Mouse (Mus musculus) G1E (cell line): ENCODE measurements around the gene Vmn1r191. TPM values are rescaled to one million over a fixed set of nuclear protein-coding genes. Genes with fewer than 3 reads are reported as not detected.
"Not testable (repeated sequence)": the region's sequence is repeated elsewhere in the genome, so short reads cannot be mapped to it uniquely, and the experiment has no call there.

Experiments used
- ATAC-seq: 2 replicates; pipeline ENCODE4 v1.8.0; 2016; ENCODE audit warnings: mild to moderate bottlenecking; ENCODE audit not compliant: insufficient number of reproducible peaks, poor library complexity, low FRiP score, severe bottlenecking; ENCODE audit errors: extremely low read depth
- DNase-seq: peaks from one replicate; pipeline ENCODE4 v3.0.0; 2012; ENCODE audit warnings: low spot score
- H3K27me3 ChIP-seq: 2 replicates; pipeline ENCODE4 v1.6.1; 2012; ENCODE audit warnings: mild to moderate bottlenecking, low read length, inconsistent platforms; ENCODE audit not compliant: insufficient read depth
- H3K36me3 ChIP-seq: replicated peaks from 2 replicates; pipeline ENCODE3; 2012; ENCODE audit warnings: mild to moderate bottlenecking, inconsistent platforms
- H3K4me1 ChIP-seq: 2 replicates; pipeline ENCODE4 v1.6.1; 2012; ENCODE audit warnings: low read depth, low read length, inconsistent platforms, mixed read lengths; ENCODE audit not compliant: insufficient read depth
- H3K4me3 ChIP-seq: 2 replicates; pipeline ENCODE4 v1.5.1; 2012; ENCODE audit warnings: low read depth, mild to moderate bottlenecking, inconsistent platforms, low read length, moderate library complexity, mixed read lengths
- H3K9me3 ChIP-seq: replicated peaks from 2 replicates; pipeline ENCODE4 v1.6.1; 2012; ENCODE audit warnings: inconsistent platforms
- CTCF ChIP-seq: IDR thresholded peaks from 2 replicates; pipeline ENCODE4 v1.5.1; 2012; ENCODE audit warnings: low read depth, low read length, inconsistent platforms, mixed read lengths
- GATA1 ChIP-seq: IDR thresholded peaks from 2 replicates; pipeline ENCODE4 v1.6.1; 2012; ENCODE audit warnings: borderline replicate concordance, low read length, inconsistent platforms, mixed read lengths
- GATA2 ChIP-seq: IDR thresholded peaks from 2 replicates; pipeline ENCODE4 v1.6.1; 2012; ENCODE audit warnings: low read depth, low read length, inconsistent platforms, borderline replicate concordance
- POLR2AphosphoS5 ChIP-seq: IDR thresholded peaks from 2 replicates; pipeline ENCODE4 v1.6.1; 2012; ENCODE audit warnings: low read depth, low read length, inconsistent platforms; ENCODE audit not compliant: insufficient replicate concordance
- TAL1 ChIP-seq: conservative IDR thresholded peaks from 2 replicates; pipeline ENCODE4 v1.6.1; 2012; ENCODE audit warnings: low read depth, low read length, inconsistent platforms, mixed read lengths
- polyA plus RNA-seq: library from polyadenylated mRNA; stranded (reverse); fragments of >175 nt; gene quantifications from 2 replicates; pipeline ENCODE4 v1.2.3, GENCODE M21; 2012
- total RNA-seq, 2 experiments: library from RNA; stranded (forward) in 1 of 2; stranded (reverse) in 1 of 2; fragments of 200-1000 nt in 1 of 2; fragments of >200 nt in 1 of 2; fragmentation: Nextera tagmentation in 1 of 2; gene quantifications; 2 replicates each; pipeline ENCODE4 v1.2.3; 2014 to 2017

The Vmn1r191 gene
- total RNA-seq (2014; fragmentation: Nextera tagmentation) (not detected in 2 replicates), total RNA-seq (2017) (0.12 and 0.16 TPM in 2 replicates), polyA plus RNA-seq (not detected in 2 replicates)

DNA sequence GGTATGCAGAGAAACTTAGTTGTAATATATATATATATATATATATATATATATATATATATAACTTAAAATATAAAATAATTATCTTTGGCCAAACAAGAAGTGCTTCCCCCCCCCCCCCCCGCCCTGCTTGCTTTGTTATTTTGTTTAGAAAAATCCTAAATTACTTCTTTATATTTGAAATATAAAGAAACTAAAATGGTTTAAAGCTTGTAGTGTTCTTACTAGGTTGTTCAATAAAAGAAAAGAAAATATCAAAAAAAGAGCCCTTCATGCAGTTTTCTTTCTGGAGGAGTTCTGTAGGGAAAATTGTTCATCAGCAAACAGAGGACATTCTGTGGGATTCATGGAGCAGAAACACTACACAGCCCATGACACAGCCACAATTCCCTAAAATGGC lies at the start of gene Vmn1r191:
TSS of gene Vmn1r191 (minus strand) at position 101 of the 400 bp plus-strand sequence.
- no peaks in the 10 kb centered on the region for H3K4me1 ChIP-seq
- no peak within 1 kb of the TSS for H3K4me3 ChIP-seq
- no peaks in the 10 kb centered on the region for H3K36me3 ChIP-seq
- TF ChIP-seq POLR2AphosphoS5 (no peak), GATA2 (no peak), CTCF (no peak), TAL1 (no peak)
- H3K27me3 ChIP-seq, result 0 out of 2 replicates have a peak, but pooled peaks cover 5% of the 10 kb centered on the region
- H3K9me3 ChIP-seq, result no peaks in the 10 kb centered on the region
- ATAC-seq (no peak), DNase-seq (no peak)

DNA sequence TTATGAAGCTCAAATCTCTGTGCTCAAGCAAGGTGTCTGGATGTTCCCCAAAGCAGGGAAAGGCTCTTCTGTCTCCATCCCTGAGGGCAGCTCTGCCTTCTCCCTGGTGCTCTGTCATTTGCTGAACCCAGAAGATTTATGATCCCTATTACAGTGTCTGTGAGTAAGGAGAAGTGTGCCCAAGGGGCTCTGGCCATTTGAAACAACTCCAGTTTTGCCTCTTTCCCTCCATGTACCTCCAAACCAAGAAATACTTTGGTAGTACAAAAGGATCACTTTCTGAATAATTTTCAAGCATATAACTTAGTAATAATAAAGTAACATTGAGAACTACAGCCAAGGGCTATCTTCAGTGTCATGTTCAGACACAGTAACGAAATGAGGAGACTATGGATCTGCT lies 39.3 kb upstream of the Vmn1r191 start, which contains the start of gene Vmn1r193:
TSS of gene Vmn1r193 (minus strand) at position 101 of the 400 bp plus-strand sequence.
- not testable (repeated sequence) for ATAC-seq, H3K36me3 ChIP-seq, H3K4me1 ChIP-seq, H3K27me3 ChIP-seq, H3K9me3 ChIP-seq, DNase-seq, H3K4me3 ChIP-seq

DNA sequence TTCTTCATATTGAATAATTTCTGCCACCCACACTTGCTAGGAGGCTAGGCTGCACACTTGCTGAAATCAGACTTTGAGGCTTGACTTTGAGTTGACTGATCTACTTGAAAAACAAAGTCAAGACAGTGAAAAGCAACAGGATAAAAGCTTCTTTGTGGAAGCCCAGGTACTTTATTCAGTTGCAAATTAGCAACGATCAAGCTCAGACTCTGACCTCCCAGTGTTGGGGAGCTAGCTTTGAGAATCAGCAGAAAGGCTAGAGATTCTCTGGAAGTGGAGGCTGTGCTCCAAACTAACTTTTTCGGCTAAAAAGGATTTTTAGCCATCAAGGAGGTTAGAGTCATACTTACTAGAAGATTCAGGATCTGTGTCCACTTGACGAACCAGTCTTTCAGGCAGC lies 9.0 kb upstream of the Vmn1r191 start:
- not testable (repeated sequence) for H3K27me3 ChIP-seq, ATAC-seq, DNase-seq, H3K9me3 ChIP-seq, H3K4me1 ChIP-seq, H3K4me3 ChIP-seq, H3K36me3 ChIP-seq

DNA sequence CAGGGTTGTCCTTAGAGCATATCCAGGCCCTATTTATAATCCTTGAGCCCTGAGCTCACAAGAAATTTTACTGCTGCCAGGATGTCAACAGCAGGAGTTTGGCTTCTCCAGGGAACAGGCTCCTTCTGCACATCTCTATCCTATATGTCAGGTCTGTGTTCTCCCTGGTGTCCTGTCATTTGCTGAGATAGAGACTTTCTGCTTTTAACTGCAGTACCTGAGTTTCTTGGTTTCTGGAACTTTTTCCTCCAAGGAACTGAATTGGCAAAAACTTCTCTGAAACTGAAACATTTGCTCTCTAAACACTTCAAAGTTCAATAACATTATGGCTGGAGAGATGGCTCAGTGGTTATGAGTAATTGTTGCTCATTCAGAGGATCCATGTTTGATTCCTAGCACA lies 7.3 kb upstream of the Vmn1r191 start, which contains the start of gene Vmn1r192:
TSS of gene Vmn1r192 (minus strand) at position 101 of the 400 bp plus-strand sequence.
- Histone ChIP-seq H3K27me3 (no peaks in the 10 kb centered on the region), H3K4me1 (no peaks in the 10 kb centered on the region), H3K4me3 (no peak within 1 kb of the TSS), H3K36me3 (no peaks in the 10 kb centered on the region), H3K9me3 (no peaks in the 10 kb centered on the region)
- DNase-seq (no peak), ATAC-seq (no peak)
- TF ChIP-seq GATA2 (no peak), CTCF (no peak)

DNA sequence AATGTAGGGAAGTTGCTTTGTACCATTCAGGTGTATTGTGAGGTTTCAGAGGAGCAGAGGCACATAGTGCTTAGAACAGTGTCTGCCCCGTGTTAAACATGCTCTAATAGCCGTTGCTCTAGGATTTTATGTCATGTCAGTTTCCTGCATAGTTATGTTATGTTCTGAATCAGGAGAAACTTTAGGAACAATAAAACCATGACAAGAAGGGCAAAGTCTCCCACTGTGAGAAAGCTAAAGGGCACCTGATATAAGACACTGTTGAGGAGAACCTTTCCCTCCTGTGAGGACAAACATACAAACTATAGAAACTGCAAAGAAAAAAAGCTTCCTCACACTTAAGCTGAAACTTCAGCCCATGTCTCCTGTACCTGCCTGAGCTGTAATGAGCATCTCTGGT lies 6.6 kb upstream of the Vmn1r191 start:
- ATAC-seq (no peak), DNase-seq (no peak)
- Histone ChIP-seq H3K4me1 (no peaks in the 10 kb centered on the region), H3K27me3 (no peaks in the 10 kb centered on the region), H3K4me3 (no peak overlapping the region), H3K36me3 (no peaks in the 10 kb centered on the region), H3K9me3 (no peaks in the 10 kb centered on the region)
- TF ChIP-seq GATA2 (no peak), CTCF (no peak), GATA1 (no peak), TAL1 (no peak), POLR2AphosphoS5 (no peak)

DNA sequence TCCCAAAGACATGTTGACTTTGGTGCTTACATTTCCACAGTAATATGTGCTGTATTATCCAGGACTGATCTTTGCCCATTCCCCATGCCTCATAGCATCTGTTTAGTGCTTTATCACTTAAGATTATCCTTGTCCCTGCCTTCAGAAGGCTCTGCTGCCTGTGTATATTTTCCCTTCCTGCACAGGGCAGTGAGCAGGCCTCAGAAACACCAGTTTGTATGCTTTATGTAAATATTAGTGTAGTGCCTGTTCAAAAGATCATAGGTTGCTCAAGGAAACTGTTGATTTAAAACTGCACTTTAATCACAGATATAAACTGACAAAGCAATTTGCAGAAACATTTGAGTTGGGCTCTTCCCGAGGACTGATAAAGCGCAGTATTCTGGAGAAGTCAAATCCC lies 5.5 kb upstream of the Vmn1r191 start:
- Histone ChIP-seq H3K27me3 (no peaks in the 10 kb centered on the region), H3K4me3 (no peak overlapping the region), H3K4me1 (no peaks in the 10 kb centered on the region), H3K36me3 (no peaks in the 10 kb centered on the region), H3K9me3 (no peaks in the 10 kb centered on the region)
- TF ChIP-seq CTCF, result no peak
- TF ChIP-seq GATA2, result no peak
- no peak for TF ChIP-seq TAL1
- TF ChIP-seq GATA1, result no peak
- DNase-seq (no peak), ATAC-seq (no peak)

DNA sequence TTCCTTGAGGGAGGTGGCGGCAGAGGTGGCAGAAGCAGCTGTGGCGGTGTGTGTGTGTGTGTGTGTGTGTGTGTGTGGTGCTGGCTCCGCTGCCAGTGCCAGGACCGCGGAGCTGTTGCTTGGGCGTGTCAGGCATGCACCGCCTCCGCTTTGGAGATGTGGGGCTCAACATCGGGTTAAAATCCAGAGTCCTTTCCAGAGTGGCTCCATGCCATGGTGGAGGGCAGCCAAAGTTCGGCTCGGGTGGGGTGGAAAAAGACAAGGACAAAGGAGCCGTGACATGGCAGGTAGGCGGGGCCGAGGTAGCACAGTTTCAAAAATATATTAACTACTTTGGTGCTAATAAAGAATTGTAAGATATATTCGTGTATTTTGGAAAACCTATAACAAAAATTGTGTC lies 15.4 kb downstream of the Vmn1r191 start:
- Histone ChIP-seq H3K4me3 (no peak overlapping the region), H3K9me3 (no peaks in the 10 kb centered on the region), H3K27me3 (peaks cover 5% of the 10 kb centered on the region; the same call in 1 of the 2 replicates), H3K36me3 (no peaks in the 10 kb centered on the region), H3K4me1 (no peaks in the 10 kb centered on the region)
- no peak for TF ChIP-seq POLR2AphosphoS5
- no peak for TF ChIP-seq TAL1
- no peak for TF ChIP-seq GATA2
- TF ChIP-seq CTCF, result no peak
- TF ChIP-seq GATA1, result no peak
- DNase-seq, result no peak
- ATAC-seq, result no peak

DNA sequence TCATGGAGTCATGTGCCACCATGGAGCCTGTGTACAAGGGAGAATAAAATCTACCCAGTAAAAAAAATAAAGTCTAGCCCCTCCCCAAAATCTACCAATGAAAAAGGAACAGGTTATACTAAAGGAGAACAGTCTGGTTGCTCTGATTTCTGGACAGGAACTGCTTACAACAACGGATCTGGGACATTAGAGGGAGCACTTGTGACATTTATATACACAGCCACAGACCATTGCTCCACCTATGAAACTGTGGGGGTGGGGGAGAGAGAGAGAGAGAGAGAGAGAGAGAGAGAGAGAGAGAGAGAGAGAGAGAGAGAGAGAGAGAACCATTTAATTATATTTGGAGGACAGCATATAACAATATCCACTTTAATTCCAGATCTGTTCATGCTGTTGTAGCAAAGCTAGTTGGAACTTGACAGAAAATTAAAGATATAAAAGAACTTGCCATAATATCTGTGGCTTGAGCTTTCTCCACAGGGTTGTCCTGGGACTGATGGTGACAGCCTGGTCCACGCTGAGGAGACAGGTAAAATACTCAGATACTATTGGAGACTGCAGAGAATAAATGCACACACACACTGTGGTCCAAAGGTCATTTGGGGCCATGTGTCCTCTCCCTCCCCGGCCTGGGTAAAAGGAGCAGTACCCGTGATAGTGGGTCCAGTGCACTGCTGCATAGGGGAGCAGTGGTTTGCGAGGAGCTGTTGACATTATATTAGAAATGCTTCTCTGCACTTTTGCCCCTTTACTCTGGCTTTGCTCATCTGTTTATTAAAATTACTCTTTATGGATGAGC lies 47.1 kb downstream of the Vmn1r191 start:
- H3K4me1 ChIP-seq, H3K9me3 ChIP-seq, H3K36me3 ChIP-seq, H3K4me3 ChIP-seq, DNase-seq, ATAC-seq, H3K27me3 ChIP-seq: not testable (repeated sequence)
